Mouse (Mus musculus): ENCODE results near the gene Gnat3.

DNA sequence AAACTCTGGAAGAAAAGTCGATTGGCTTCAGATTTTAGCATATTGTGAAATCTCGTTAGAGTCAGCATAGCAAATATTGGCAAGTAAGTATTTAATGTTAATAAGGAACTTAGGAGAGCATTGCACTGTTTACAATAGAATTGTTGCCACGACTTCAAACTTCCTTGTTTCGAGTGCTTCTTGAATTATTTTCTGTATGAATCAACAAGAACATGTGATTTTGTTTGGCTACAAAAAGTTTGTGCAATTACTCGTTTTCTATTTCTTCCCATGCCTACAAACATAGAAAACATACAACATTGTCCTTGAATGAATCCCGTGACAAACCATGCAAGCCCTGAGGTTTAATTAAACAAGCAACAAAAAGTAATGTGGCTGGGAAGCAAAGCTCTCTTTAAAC is 37.8 kb downstream of the Gnat3 start:
- TF ChIP-seq CTCF (conservative IDR thresholded peaks at IDR 0.05; ENCODE audit: low read length) (no peak), NANOG (IDR thresholded peaks at IDR 0.05; ENCODE audit: borderline replicate concordance, low read length) (no peak), POU5F1 (IDR thresholded peaks at IDR 0.05; ENCODE audit: borderline replicate concordance, low read length) (no peak)
